Mouse (Mus musculus) thymus, adult 2 months (tissue): ENCODE data around the gene Shc1. TPM values are rescaled to one million over a fixed set of nuclear protein-coding genes. Genes with fewer than 3 reads are reported as not detected.

Source experiments
- DNase-seq: peaks from one replicate; pipeline ENCODE4 v3.0.0; 2021
- H3K27ac ChIP-seq: fragments of 200-500 bp; 2 replicates; pipeline ENCODE4 v1.5.1; 2012; ENCODE audit warnings: low read length, control low read depth; ENCODE audit not compliant: control insufficient read depth, insufficient read depth
- H3K27me3 ChIP-seq: fragments of 200-500 bp; 2 replicates; pipeline ENCODE4 v1.6.1; 2012; ENCODE audit warnings: mild to moderate bottlenecking, low read length, moderate library complexity, mixed read lengths; ENCODE audit not compliant: control insufficient read depth, insufficient read depth
- H3K36me3 ChIP-seq: fragments of 200-500 bp; 2 replicates; pipeline ENCODE4 v1.6.1; 2012; ENCODE audit warnings: mild to moderate bottlenecking, low read length, moderate library complexity; ENCODE audit not compliant: control insufficient read depth, insufficient read depth
- H3K4me1 ChIP-seq: fragments of 200-500 bp; replicated peaks from 2 replicates; pipeline ENCODE4 v1.6.1; 2012; ENCODE audit warnings: low read length; ENCODE audit not compliant: control insufficient read depth, insufficient read depth
- H3K4me3 ChIP-seq: fragments of 200-500 bp; 2 replicates; pipeline ENCODE4 v1.5.1; 2012; ENCODE audit warnings: mild to moderate bottlenecking, low read length, control low read depth, moderate library complexity; ENCODE audit not compliant: control insufficient read depth, insufficient read depth
- CTCF ChIP-seq: fragments of 200-500 bp; IDR thresholded peaks from 2 replicates; pipeline ENCODE4 v1.5.1; 2012; ENCODE audit warnings: mild to moderate bottlenecking, control low read depth, low read length, moderate library complexity, borderline replicate concordance; ENCODE audit not compliant: control insufficient read depth, poor library complexity, insufficient read depth; ENCODE audit errors: extremely low read depth
- POLR2A ChIP-seq: fragments of 200-500 bp; IDR thresholded peaks from 2 replicates; pipeline ENCODE4 v1.6.1; 2012; ENCODE audit warnings: mild to moderate bottlenecking, low read length, control low read depth, moderate library complexity; ENCODE audit not compliant: control insufficient read depth, poor library complexity, insufficient read depth; ENCODE audit errors: extremely low read depth
- WGBS: fragments of 180-500 bp; shearing (Covaris S2); methylation state at CpG from one replicate; pipeline ENCODE4 v1.1.7; 2018; 5-methylcytosine and 5-hydroxymethylcytosine counted together
- polyA plus RNA-seq: library from polyadenylated mRNA; depleted of rRNA; stranded (reverse); fragments of >200 nt; gene quantifications from 2 replicates; pipeline ENCODE4 v1.2.3, GENCODE M21; 2012

The Shc1 gene
- polyA plus RNA-seq, 1 experiment: 89.9 TPM

- WGBS: 58% methylated on average over 5 of the region's 5 CpGs
- TF ChIP-seq POLR2A: no peak
- TF ChIP-seq CTCF: no peak
- no peak for DNase-seq
Measured at GRCm38 (mm10) chr3:89390111-89390515, 28.1 kb upstream of the Shc1 start.

GRCm38 (mm10) chr3:89390699-89391662 lies 27.3 kb upstream of the Shc1 start:
- Histone ChIP-seq H3K4me1 (peaks cover 55% of the 10 kb centered on the region), H3K4me3 (peak overlapping the region; percentile 53), H3K36me3 (no peaks in the 10 kb centered on the region), H3K27me3 (peaks cover 13% of the 10 kb centered on the region), H3K27ac (peak overlapping the region; percentile 77)
- TF ChIP-seq CTCF (no peak), POLR2A (no peak)
- DNase-seq: peak; percentile 39
- 18% methylated on average over 19 of the region's 19 CpGs for WGBS

More at GRCm38 (mm10) chr3:89390111-89390515, 28.1 kb upstream of the Shc1 start:
- Histone ChIP-seq H3K4me1 (peaks cover 59% of the 10 kb centered on the region), H3K4me3 (peak overlapping the region; percentile 12; the same call in 1 of the 2 replicates), H3K36me3 (no peaks in the 10 kb centered on the region), H3K27ac (peak overlapping the region; percentile 72), H3K27me3 (peaks cover 11% of the 10 kb centered on the region)

- whole genome bisulfite sequencing: 3% methylated on average over 52 of the region's 56 CpGs
- Histone ChIP-seq H3K4me3 (peak overlapping the region; percentile 53), H3K36me3 (no peaks in the 10 kb centered on the region), H3K27me3 (peaks cover 13% of the 10 kb centered on the region), H3K4me1 (peaks cover 57% of the 10 kb centered on the region), H3K27ac (peak overlapping the region; percentile 77)
- DNase-seq: peak; percentile 29
- TF ChIP-seq POLR2A (no peak), CTCF (no peak)
Measured at GRCm38 (mm10) chr3:89391663-89392511, 26.4 kb upstream of the Shc1 start.

DNA sequence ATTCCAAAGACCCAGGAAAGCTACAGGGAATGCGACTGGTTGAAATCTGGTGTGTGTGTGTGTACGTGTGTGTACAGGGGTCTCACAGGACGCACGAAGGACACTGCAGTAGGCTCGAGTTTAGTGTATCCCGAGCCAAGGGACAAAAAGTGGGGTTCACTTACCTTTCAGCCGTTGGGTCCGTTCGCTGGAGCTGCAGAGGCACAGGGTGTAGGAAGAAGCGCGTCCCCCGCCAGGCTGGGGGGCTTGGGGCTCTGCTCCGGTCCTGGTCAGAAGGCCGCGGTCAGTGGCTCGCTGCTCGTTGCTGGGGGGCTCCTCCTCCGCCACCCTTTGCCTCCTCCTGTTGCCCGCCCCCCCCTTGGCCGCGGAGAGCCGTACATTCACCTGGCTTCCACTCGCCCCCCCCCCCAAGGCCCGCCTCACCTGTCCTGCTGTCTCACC lies 25.4 kb upstream of the Shc1 start:
- DNase-seq: peak; percentile 12
- TF ChIP-seq POLR2A (no peak), CTCF (no peak)
- peak overlapping the region; percentile 3; the same call in 1 of the 2 replicates for H3K27ac ChIP-seq
- H3K4me3 ChIP-seq: peak overlapping the region; percentile 46
- no peaks in the 10 kb centered on the region for H3K36me3 ChIP-seq
- H3K4me1 ChIP-seq: peaks cover 57% of the 10 kb centered on the region
- H3K27me3 ChIP-seq: peaks cover 13% of the 10 kb centered on the region
- 1% methylated on average over 21 of the region's 24 CpGs for WGBS

- Histone ChIP-seq H3K36me3 (no peaks in the 10 kb centered on the region), H3K4me3 (peak overlapping the region; percentile 49), H3K27me3 (peaks cover 13% of the 10 kb centered on the region), H3K27ac (peak overlapping the region; percentile 59), H3K4me1 (peaks cover 50% of the 10 kb centered on the region)
- no peak for TF ChIP-seq CTCF
- TF ChIP-seq POLR2A: no peak
- WGBS: under 1% methylated on average over 15 of the region's 15 CpGs
- DNase-seq: peak; percentile 74
Measured at GRCm38 (mm10) chr3:89393605-89394004, 24.6 kb upstream of the Shc1 start.
